Mouse (Mus musculus) kidney, postnatal 14 days (tissue): ENCODE measurements around the gene Tmem198b.
"Not testable (repeated sequence)": the region's sequence is repeated elsewhere in the genome, so short reads cannot be mapped to it uniquely, and the experiment has no call there.

Experiments
- DNase-seq: peaks from one replicate; pipeline ENCODE4 v3.0.0; 2022; ENCODE audit warnings: mixed read lengths

Gene Tmem198b

GRCm38 (mm10) chr10:128804271-128805091 lies at the start of gene Tmem198b:
TSS of gene Tmem198b (minus strand) at chr10:128804370.
- DNase-seq: peak; percentile 79

DNA sequence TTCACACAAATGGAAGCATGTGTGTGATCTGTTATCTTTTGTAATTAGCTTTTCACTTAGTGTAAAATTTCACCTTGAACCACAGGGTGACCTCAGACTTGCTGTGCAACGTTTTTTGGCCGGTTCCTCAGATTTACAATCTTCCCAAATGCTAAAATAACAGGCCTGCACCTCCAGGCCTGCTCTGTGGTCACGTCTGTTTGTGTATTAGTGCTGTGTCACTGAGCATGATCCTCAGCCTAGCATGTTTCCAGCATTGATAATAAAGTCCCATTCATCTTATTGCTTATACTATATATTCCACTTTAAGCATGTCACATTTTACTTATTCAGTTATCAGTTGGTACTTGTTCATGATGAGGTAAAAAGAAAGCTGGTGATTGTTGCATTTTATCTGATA lies 46.2 kb upstream of the Tmem198b start:
- DNase-seq: no peak

DNA sequence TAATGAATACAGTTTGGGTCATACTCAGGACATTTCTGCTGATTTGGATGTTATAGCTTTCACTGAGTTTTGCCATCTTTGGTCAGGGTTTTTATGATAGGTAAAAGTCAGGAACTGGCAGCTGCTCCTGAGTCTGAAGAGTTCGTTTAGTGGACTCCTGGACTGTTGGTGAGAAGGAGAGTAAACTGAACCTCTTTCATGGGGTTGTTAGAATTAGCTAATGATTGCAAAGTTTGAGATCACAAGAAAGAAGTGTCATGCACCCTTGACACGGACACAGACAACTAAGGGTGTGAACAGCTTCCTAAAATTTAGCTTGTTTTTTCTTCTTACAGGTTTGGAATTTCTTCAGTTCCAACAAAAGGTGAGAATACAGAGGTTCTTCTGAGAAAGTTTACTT lies 44.3 kb upstream of the Tmem198b start:
- peak; percentile 8 for DNase-seq

- no peak for DNase-seq
Observed at GRCm38 (mm10) chr10:128846664-128847063, 42.5 kb upstream of the Tmem198b start.

GRCm38 (mm10) chr10:128845516-128845915 lies 41.3 kb upstream of the Tmem198b start:
- DNase-seq: peak; percentile 38

- no peak for DNase-seq
Observed at GRCm38 (mm10) chr10:128843260-128843659, 39.1 kb upstream of the Tmem198b start.

DNA sequence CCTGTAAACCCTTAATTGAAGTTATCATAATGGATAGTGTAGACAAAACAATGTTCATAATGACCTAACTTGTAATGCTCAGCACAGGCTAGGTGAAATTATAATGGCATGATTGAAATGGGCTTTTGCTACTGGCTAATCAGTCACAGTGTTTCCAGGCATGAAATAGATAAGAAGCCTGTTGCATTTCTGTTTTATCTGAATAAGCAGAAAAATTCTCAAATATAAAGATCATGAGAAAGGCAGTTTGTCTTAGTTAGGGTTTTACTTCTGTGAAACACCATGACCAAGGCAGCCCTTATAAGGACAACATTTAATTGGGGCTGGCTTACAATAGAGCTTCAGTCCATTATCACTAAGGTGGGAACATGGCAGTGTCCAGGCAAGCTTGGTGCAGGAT lies 36.4 kb upstream of the Tmem198b start:
- DNase-seq: no peak

GRCm38 (mm10) chr10:128839434-128839833 lies 35.3 kb upstream of the Tmem198b start:
- DNase-seq: no peak

DNA sequence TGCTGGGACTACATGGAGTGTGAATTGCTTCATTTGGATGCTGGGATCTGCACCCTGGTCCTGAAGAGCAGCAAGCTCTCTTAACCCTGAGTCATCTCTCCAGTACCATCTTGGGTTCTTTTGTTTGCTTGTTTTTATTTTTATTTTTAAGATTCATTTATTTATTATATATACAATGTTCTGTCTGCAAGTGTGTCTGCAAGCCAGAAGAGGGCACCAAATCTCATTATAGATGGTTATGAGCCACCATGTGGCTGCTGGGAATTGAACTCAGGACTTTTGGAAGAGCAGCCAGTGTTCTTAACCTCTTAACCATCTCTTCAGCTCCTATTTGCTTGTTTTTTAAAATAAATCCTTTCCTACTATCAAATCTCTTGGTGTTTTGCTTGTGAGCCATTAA lies 33.2 kb upstream of the Tmem198b start:
- no peak for DNase-seq

DNA sequence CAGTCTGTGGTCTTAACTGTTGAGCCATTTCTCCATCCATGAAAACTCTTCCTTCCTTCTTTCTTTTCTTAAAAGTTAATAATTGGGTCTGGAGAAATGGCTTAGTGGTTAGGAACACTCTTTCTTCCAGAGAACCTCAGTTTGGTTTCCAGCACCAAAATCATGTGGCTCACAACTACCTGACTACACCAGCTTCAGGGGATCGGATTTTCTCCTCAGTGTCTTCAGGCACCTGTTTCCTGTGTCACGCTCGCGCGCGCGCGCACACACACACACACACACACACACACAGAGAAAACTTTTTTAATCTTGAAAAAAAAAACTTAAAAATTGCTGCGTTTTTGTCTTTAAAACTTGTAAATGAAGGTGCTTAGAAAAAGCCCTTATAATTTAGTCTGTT lies 19.7 kb upstream of the Tmem198b start:
- DNase-seq: no peak

DNA sequence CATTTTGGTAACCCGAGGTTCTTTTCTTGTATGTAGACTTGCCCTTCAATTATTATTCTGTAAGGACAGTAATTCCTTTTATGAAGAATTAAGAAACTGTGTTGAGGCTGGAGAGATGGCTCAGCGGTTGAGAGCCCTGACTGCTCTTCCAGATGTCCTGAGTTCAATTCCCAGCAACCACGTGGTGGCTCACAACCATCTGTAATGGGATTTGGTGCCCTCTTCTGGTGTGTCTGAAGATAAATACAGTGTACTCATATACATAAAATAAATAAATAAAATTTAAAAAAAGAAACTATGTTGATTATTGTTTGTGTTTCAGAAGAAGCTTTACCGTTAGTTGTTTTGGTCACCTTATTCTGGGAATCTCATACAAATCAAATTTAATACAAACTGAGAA lies 18.9 kb upstream of the Tmem198b start:
- not testable (repeated sequence) for DNase-seq

DNA sequence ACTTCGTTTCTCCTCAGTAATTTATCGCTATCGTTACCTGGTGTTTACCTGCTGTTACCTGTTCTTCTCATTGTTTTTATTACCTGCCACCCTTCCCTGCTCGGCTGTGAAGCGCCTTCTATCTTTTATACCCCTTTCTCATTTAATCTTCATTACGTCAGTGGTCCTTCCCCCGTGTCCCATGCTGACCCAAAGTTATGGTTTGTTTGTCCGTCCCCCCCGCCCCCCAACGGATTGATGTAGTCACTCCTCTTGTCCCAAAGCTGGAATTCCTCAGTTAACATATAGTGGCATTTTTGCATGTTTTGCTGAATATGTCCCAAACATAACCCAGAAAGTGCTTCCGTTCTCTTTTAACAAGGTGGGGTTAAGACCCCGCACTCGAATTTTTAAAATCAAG lies 18.0 kb upstream of the Tmem198b start:
- no peak for DNase-seq

DNA sequence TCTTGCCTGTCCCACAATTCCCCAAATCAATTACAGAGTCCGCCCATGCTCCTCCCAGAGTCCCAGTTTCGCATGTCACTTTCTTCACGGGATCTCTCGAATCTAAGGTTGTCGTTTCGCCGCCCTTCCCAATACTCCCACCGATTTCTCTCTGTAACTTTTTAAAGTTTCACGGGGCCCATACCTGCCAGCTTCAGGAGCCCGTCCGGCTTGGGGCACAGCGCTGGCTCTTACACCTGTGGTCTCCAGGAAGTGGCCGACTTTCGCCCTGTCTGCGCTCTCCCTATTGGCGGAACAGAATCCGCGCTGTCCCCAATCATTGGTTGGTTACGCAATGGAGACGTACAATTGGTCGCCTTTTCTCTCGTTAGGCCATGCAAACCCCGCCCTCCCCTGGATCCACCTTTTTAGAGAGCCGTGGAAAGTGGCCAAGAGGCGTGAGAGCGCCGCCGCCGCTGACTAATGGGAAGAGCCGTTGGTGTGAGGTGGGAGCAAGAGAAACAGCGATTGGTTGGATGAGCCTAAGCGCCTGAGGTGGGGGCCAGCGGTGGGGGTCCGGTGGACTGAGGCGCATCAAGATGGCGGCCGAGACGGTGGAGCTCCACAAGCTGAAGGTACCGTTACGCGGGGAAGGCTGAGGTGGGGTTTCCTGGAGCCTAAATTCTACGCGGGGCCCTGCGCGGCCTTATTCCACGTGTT lies 17.3 kb upstream of the Tmem198b start, which contains the start of gene Ormdl2:
Gene Ormdl2, minus strand, starts transcription at position 288 of the 699 bp plus-strand sequence.
- peak; percentile 99 for DNase-seq

- DNase-seq: no peak
Observed at GRCm38 (mm10) chr10:128820217-128820616, 16.0 kb upstream of the Tmem198b start.

GRCm38 (mm10) chr10:128817033-128817432 lies 12.9 kb upstream of the Tmem198b start, which contains the start of gene Sarnp:
TSS of gene Sarnp (plus strand) at chr10:128817333.
- no peak for DNase-seq

DNA sequence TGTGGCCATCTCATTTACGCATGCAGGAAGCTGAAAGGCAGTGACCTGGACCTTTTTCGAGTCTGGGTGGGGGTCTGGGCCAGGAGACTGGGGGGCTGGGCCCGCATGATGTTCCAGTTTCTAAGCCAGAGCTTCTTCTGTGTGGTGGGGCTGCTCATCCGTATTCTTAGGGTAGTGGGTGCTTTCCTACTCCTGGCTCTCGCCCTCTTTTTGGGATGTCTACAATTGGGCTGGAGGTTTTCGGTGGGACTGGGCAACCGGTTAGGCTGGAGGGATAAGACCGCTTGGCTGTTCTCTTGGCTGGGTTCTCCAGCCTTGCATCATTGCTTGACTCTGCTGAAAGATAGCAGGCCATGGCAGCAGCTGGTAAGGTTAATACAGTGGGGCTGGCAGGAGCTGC lies 2.8 kb upstream of the Tmem198b start:
- DNase-seq: no peak

GRCm38 (mm10) chr10:128806086-128806485 lies 1.9 kb upstream of the Tmem198b start:
- DNase-seq: no peak

- DNase-seq: peak; percentile 97
Observed at GRCm38 (mm10) chr10:128805092-128806000, 1.2 kb upstream of the Tmem198b start.

GRCm38 (mm10) chr10:128803771-128804270 lies 349 bp downstream of the Tmem198b start, which contains the start of gene Dnajc14:
TSS of gene Dnajc14 (plus strand) at chr10:128804062.
- DNase-seq: peak; percentile 67

GRCm38 (mm10) chr10:128803361-128803760 lies 809 bp downstream of the Tmem198b start:
- DNase-seq: no peak

DNA sequence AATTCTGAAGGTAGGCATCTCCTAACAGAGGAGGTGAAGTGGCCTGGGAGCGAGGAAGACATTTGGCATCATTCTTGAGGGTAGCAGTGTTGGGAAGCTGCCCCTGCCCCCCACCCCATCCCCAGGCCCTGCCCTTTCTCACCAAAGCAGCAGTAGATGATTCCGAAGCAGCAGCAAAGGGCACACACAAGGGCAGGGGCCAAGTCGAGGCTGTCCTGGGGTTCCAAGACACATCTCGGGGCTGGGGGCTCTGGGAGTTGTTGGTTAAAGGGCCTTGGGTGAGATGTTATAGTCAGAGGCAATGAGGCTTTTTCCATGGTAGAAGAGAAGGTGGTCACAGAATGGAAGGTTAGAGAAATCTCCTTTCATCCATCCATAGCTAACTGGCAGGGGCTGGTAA lies 1.2 kb downstream of the Tmem198b start:
- DNase-seq: no peak

- DNase-seq: no peak
Observed at GRCm38 (mm10) chr10:128801981-128802495, 2.1 kb downstream of the Tmem198b start.
